Comparison of ENCODE assay signal across 13 mouse cellular contexts in genomic region chr1:148708084-148708483, GRCm38 (mm10).
"Had no signal": no experiment of that assay in that cellular context is flagged by ENCODE, and none has a peak within 500 bp of the region (broad histone marks: within the 10 kb centered on the region; RNA-seq: fewer than 3 reads in every experiment).

No protein-coding gene starts in this region.

- H3K4me3 ChIP-seq: limb, embryonic 13.5 days; midbrain, embryonic 12.5 days; neural tube, embryonic 15.5 days had no signal

- H3K4me1 ChIP-seq: limb, embryonic 13.5 days; midbrain, embryonic 12.5 days; neural tube, embryonic 15.5 days had no signal

- DNase-seq: kidney, adult 9 months; kidney, postnatal 36 days; layer of hippocampus, adult 9-11 months; layer of hippocampus, postnatal 36 days; lung, adult 18-20 months; right cerebral cortex, postnatal 25 days; thymus, postnatal 4 days had no signal

- H3K4me2 ChIP-seq: limb, embryonic 13.5 days; midbrain, embryonic 12.5 days; neural tube, embryonic 15.5 days had no signal

- H3K27me3 ChIP-seq: limb, embryonic 13.5 days; midbrain, embryonic 12.5 days; neural tube, embryonic 15.5 days had no signal

- H3K36me3 ChIP-seq: limb, embryonic 13.5 days; midbrain, embryonic 12.5 days; neural tube, embryonic 15.5 days had no signal

- H3K9me3 ChIP-seq: limb, embryonic 13.5 days; midbrain, embryonic 12.5 days; neural tube, embryonic 15.5 days had no signal

- H3K27ac ChIP-seq: kidney, postnatal 0 days; limb, embryonic 13.5 days; liver, embryonic 14.5 days; midbrain, embryonic 12.5 days; neural tube, embryonic 15.5 days; stomach, postnatal 0 days had no signal

- H3K9ac ChIP-seq: limb, embryonic 13.5 days; liver, embryonic 14.5 days; midbrain, embryonic 12.5 days; neural tube, embryonic 15.5 days had no signal
